Mouse (Mus musculus) left cerebral cortex, adult 2 months (tissue): ENCODE data around the gene Zfp354b. TPM values are rescaled to one million over a fixed set of nuclear protein-coding genes. Genes with fewer than 3 reads are reported as not detected.
A peak's percentile ranks its signal among the peaks of the same experiment; 100 is the strongest.

Experiments used
- DNase-seq, 2 experiments: peaks; one replicate each; pipeline ENCODE4 v3.0.0; 2021 to 2022; ENCODE audit warnings: low spot score in 2 of 2, mixed read lengths in 1 of 2; ENCODE audit errors: extremely low spot score in 1 of 2
- H3K27ac ChIP-seq: fragments of 200-600 bp; 2 replicates; pipeline ENCODE4 v1.8.1; 2022
- H3K4me3 ChIP-seq: fragments of 200-600 bp; 2 replicates; pipeline ENCODE4 v1.8.1; 2022
- CTCF ChIP-seq: fragments of 200-600 bp; IDR thresholded peaks from 2 replicates; pipeline ENCODE4 v1.8.1; 2022; ENCODE audit warnings: antibody characterized with exemption, mild to moderate bottlenecking, moderate library complexity
- intact Hi-C: fragments of 180-260 bp; cut with DNase I; formaldehyde crosslinking; loops from one replicate; pipeline ENCODE4 v1.15.1; 2025
- long read RNA-seq, 2 experiments: library from polyadenylated mRNA; stranded (forward); transcript quantifications; one replicate each; pipeline ENCODE4 v2.0.0; 2021; ENCODE audit warnings: borderline mapping rate in 2 of 2
- total RNA-seq, 2 experiments: library from RNA; stranded (reverse); gene quantifications; 2 replicates each; pipeline ENCODE4 v1.2.3; 2021

Zfp354b gene
- 1 to 10 TPM; 5.3 to 6.7 TPM for total RNA-seq
- long read RNA-seq, experiment 1, partial matches to known transcripts = 0 of 1 reads
- long read RNA-seq, experiment 1, other reads (novel, unspliced or antisense) = 0 of 1 reads
- long read RNA-seq, experiment 2, partial matches to known transcripts = 0 of 2 reads
- long read RNA-seq, experiment 2, other reads (novel, unspliced or antisense) = 2 of 2 reads

DNA sequence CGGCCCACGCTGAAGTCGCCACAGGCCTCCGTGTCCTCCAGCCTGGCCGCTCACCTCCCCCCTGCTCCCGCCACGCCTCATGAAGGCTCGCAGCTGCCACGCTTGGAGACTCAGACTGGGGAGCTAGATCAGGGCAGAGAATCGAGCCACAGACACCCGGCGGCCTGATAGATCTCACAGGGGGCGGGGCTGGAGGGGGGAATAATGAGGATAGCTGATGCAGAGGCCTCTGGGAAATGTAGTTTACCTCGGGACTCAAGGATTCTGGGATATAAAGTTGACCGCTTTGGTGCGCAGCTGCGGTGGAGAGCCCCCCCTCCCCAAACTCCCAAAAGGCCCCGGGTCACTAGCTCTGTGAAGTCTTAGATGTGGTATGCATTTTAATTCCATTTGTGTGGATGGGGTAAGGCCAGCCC lies at the start of gene Zfp354b:
TSS of gene Zfp354b (minus strand) at position 183 of the 416 bp plus-strand sequence.
- H3K27ac ChIP-seq = peak within 1 kb of the TSS; percentile 94
- DNase-seq = peak; percentile 75 to 85
- no peak for TF ChIP-seq CTCF
- H3K4me3 ChIP-seq = peak within 1 kb of the TSS; percentile 67
- intact Hi-C loops = loop anchor here (1.0 to 5.0 kb wide), 4 partner anchors 15 to 131 kb away; partner anchors contain the start of genes Zfp2, Zfp354c and Zfp454

DNA sequence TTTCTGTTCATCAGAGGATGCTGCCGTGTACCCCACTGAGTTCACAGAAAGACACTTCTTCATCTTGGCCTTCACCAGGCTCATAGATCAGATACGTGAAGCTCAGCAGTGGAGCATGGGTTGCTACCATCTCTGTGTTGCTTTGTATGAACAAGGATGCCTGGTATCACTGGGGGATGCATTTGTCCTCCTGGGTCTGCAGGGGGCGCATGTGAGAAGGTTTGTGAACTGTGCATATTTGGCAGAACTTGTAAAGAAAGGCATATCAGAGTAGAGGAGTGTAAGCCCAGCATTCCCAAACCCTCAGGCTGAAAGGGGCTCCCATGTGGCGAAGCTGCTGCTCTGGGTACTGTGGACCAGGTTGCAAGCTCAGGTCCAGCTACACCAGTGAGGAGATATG lies 45.8 kb upstream of the Zfp354b start:
- intact Hi-C loops = no loop called here
- TF ChIP-seq CTCF = no peak; the same call in 1 of the 2 replicates

DNA sequence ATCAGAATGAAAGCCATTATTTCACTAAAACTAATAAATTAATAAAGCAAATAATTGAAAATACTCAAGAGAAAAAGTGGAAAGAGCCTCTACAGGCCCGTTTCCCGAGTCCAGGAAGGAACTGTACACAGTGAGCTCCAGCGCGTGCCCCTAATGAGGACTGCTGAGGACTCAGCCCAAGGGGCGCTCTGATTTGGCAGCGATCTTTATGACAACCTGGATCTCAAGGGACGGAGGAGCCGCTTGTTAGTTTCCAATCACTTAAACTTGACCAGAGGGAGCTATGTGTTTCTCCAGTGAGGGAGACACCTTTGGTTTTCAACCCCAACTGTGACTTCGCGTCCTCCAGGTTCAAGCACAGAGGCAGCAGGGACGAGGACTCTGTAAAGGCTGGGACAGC lies 34.8 kb upstream of the Zfp354b start, which contains the start of gene Olfr1378:
TSS of gene Olfr1378 (plus strand) at position 301 of the 400 bp plus-strand sequence.
- no peak for DNase-seq
- H3K27ac ChIP-seq = no peak within 1 kb of the TSS
- no peak within 1 kb of the TSS for H3K4me3 ChIP-seq
- intact Hi-C loops = no loop called here
- no peak for TF ChIP-seq CTCF

More for the DNA sequence above, 45.8 kb upstream of the Zfp354b start:
- no peak overlapping the region for H3K27ac ChIP-seq
- H3K4me3 ChIP-seq = no peak overlapping the region
- no peak for DNase-seq

DNA sequence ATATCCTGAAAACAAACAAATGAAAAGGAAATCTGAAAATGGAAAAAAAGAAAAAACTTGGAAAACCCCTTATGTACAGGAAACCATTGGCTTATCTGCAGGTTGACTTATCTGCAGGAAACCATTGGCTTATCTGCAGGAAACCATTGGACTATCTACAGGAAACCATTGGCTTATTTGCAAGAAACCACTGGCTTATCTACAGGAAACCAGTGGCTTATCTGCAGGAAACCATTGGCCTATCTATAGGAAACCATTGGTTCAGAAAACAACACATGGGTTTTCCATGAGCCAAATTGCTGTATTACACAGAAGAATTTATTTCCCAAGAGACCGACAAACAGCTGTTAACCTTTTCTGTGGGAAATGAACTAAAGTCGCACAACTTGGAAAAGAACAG lies 33.5 kb upstream of the Zfp354b start:
- DNase-seq = no peak
- intact Hi-C loops = no loop called here
- no peak overlapping the region for H3K4me3 ChIP-seq
- no peak overlapping the region for H3K27ac ChIP-seq
- no peak for TF ChIP-seq CTCF

DNA sequence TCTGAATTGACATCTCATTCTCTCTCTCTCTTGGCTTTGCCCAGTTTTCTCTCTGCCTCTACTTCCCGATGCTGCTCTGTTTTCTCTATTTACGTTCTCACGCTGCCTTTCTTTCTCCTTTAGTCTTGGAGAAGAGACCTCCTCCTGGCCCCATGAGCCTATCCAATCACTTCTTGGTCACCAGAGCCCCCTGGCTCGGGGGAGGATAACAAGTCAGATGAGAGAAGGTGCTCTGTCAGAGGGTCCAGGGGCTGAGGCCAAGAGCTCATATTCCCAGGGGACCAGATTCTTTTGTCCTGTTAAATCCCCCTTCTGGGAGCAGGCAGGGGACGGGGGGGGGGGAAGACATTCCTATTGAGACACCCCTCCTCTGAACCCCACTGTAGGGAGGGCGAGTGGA lies 22.2 kb upstream of the Zfp354b start, which contains the start of gene Prop1:
TSS of gene Prop1 (minus strand) at position 101 of the 400 bp plus-strand sequence.
- DNase-seq = no peak
- Histone ChIP-seq H3K27ac (no peak within 1 kb of the TSS), H3K4me3 (no peak within 1 kb of the TSS)
- TF ChIP-seq CTCF = no peak
- intact Hi-C loops = no loop called here

DNA sequence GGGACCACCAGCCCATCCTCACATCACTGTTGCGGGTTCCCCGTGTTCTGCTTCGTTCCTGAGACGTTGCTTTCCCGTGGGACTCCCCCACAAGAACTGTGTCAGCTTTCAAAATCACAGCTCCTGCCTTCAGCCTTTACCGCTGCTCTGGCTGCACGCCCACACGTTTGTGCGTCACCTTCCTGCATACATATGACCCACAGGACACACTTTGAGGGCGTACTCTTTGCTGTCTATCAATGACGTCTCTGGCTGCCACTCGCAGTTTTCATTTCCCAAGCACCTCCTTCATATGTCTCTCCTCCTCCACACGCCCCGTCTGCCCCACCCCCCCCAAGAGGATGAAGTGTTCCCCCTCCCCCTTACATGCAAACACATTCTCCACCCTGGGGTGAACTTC lies 20.9 kb upstream of the Zfp354b start:
- DNase-seq = peak; percentile 22 to 57
- Histone ChIP-seq H3K27ac (no peak overlapping the region), H3K4me3 (no peak overlapping the region)
- TF ChIP-seq CTCF = no peak
- intact Hi-C loops = no loop called here

- Histone ChIP-seq H3K27ac (no peak within 1 kb of the TSS), H3K4me3 (no peak within 1 kb of the TSS)
- intact Hi-C loops = loop anchor here (5.0 kb wide), 1 partner anchor 594 kb away; no protein-coding TSS in a partner anchor
- DNase-seq = no peak
- TF ChIP-seq CTCF = no peak
Observed at GRCm38 (mm10) chr11:50943506-50943905, 12.1 kb upstream of the Zfp354b start, which contains the start of gene 4933414I15Rik. 4933414I15Rik (minus strand) TSS chr11:50943765.

- no peak overlapping the region for H3K27ac ChIP-seq
- intact Hi-C loops = loop anchor here (5.0 kb wide), 1 partner anchor 595 kb away; no protein-coding TSS in a partner anchor
Observed at GRCm38 (mm10) chr11:50942386-50942785, 11.0 kb upstream of the Zfp354b start.

GRCm38 (mm10) chr11:50939621-50940366 lies 8.4 kb upstream of the Zfp354b start:
- intact Hi-C loops = loop anchor here (1.0 to 5.0 kb wide), 3 partner anchors 94 to 598 kb away; no protein-coding TSS in a partner anchor
- no peak for DNase-seq
- peak; percentile 84 for TF ChIP-seq CTCF

More at GRCm38 (mm10) chr11:50942386-50942785, 11.0 kb upstream of the Zfp354b start:
- no peak overlapping the region for H3K4me3 ChIP-seq
- no peak for TF ChIP-seq CTCF
- DNase-seq = no peak

GRCm38 (mm10) chr11:50938435-50938834 lies 7.0 kb upstream of the Zfp354b start:
- intact Hi-C loops = no loop called here
- Histone ChIP-seq H3K4me3 (no peak overlapping the region), H3K27ac (no peak overlapping the region)
- no peak for TF ChIP-seq CTCF
- DNase-seq = no peak

More at GRCm38 (mm10) chr11:50939621-50940366, 8.4 kb upstream of the Zfp354b start:
- H3K27ac ChIP-seq = no peak overlapping the region
- H3K4me3 ChIP-seq = no peak overlapping the region

DNA sequence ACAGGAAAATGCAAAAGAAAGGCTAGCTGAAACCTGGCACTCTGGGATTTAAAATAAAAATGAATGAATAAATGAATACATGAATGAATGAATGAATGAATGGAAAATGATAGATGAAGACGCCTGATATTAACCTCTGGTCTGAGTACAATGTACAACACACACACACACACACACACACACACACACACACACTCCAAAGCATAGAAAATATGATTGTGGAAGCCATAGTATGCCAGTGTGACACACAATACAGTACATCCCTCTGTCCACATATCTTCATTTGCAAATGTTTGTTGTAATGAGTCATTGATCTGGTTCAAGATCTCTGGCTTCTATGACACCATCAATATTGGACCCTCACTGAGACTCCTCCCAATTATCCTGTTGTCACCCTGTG lies 607 bp upstream of the Zfp354b start:
- no peak for TF ChIP-seq CTCF
- Histone ChIP-seq H3K4me3 (peak overlapping the region; percentile 67), H3K27ac (peak overlapping the region; percentile 94)
- intact Hi-C loops = loop anchor here (5.0 kb wide), 2 partner anchors 45 to 105 kb away; partner anchors contain the start of genes Zfp354c and Zfp454
- DNase-seq = no peak

GRCm38 (mm10) chr11:50931021-50931420 lies 412 bp downstream of the Zfp354b start:
- DNase-seq = no peak
- intact Hi-C loops = loop anchor here (1.0 to 5.0 kb wide), 4 partner anchors 15 to 132 kb away; partner anchors contain the start of genes Zfp2, Zfp354c and Zfp454
- Histone ChIP-seq H3K27ac (peak overlapping the region; percentile 94), H3K4me3 (peak overlapping the region; percentile 67)
- TF ChIP-seq CTCF = no peak
